Mouse (Mus musculus): ENCODE measurements at regions not wholly inside any gene's neighbourhood (a gene's known extent, or its start where the extent isn't known, plus 50 kb on each side); places are given as distances from the start of the nearest gene placed in this dataset.
"Not testable (repeated sequence)": the region's sequence is repeated elsewhere in the genome, so short reads cannot be mapped to it uniquely, and the experiment has no call there.

GRCm38 (mm10) chr11:20390622-20391021 lies 58.1 kb upstream of the Slc1a4 start:
- no peak for DNase-seq

GRCm38 (mm10) chr11:20393302-20393701 lies 60.8 kb upstream of the Slc1a4 start:
- DNase-seq, result not testable (repeated sequence)

- DNase-seq, result not testable (repeated sequence)
Observed at GRCm38 (mm10) chr11:20393807-20394206, 61.3 kb upstream of the Slc1a4 start.

- DNase-seq, result no peak
Observed at GRCm38 (mm10) chr11:20395848-20396203, 63.3 kb upstream of the Slc1a4 start.

GRCm38 (mm10) chr11:20396204-20396848 lies 63.8 kb upstream of the Slc1a4 start:
- peak; percentile 7 for DNase-seq

GRCm38 (mm10) chr11:20396884-20397283 lies 64.4 kb upstream of the Slc1a4 start:
- peak; percentile 7 for DNase-seq

- peak; percentile 90 for DNase-seq
Observed at GRCm38 (mm10) chr11:20400302-20401234, 68.1 kb upstream of the Slc1a4 start.

- DNase-seq, result no peak
Observed at GRCm38 (mm10) chr11:20403456-20403855, 70.9 kb upstream of the Slc1a4 start.

- DNase-seq, result no peak
Observed at GRCm38 (mm10) chr11:20404476-20404875, 72.0 kb upstream of the Slc1a4 start.

GRCm38 (mm10) chr11:20418141-20418540 lies 85.6 kb upstream of the Slc1a4 start:
- DNase-seq, result no peak

- DNase-seq, result no peak
Observed at GRCm38 (mm10) chr11:20420876-20421275, 88.4 kb upstream of the Slc1a4 start.

GRCm38 (mm10) chr11:20436057-20436456 lies 103.5 kb upstream of the Slc1a4 start:
- no peak for DNase-seq

- no peak for DNase-seq
Observed at GRCm38 (mm10) chr11:20442476-20442875, 100.6 kb upstream of the Sertad2 start.

GRCm38 (mm10) chr11:20445061-20445902 lies 97.8 kb upstream of the Sertad2 start:
- no peak for DNase-seq

GRCm38 (mm10) chr11:20445903-20446264 lies 97.2 kb upstream of the Sertad2 start:
- peak; percentile 85 for DNase-seq

- DNase-seq, result no peak
Observed at GRCm38 (mm10) chr11:20452901-20453300, 90.2 kb upstream of the Sertad2 start.

GRCm38 (mm10) chr11:20453786-20454185 lies 89.3 kb upstream of the Sertad2 start:
- DNase-seq, result no peak

- peak; percentile 95 for DNase-seq
Observed at GRCm38 (mm10) chr11:20455085-20455864, 87.8 kb upstream of the Sertad2 start.

GRCm38 (mm10) chr11:20455865-20456648 lies 87.0 kb upstream of the Sertad2 start:
- no peak for DNase-seq

GRCm38 (mm10) chr11:20459140-20459539 lies 83.9 kb upstream of the Sertad2 start:
- no peak for DNase-seq

GRCm38 (mm10) chr11:20460501-20460921 lies 82.5 kb upstream of the Sertad2 start:
- DNase-seq, result no peak

Measured in adrenal gland, postnatal 10 days (tissue).